ENCODE assay signal across 12 mouse cellular contexts in genomic region chr12:60352138-60352537, GRCm38 (mm10).
"Had no signal": no experiment of that assay in that cellular context is flagged by ENCODE, and none has a peak within 500 bp of the region (broad histone marks: within the 10 kb centered on the region; RNA-seq: fewer than 3 reads in every experiment).

No protein-coding gene starts in this region.

- DNase-seq: kidney, adult 2 months; kidney, postnatal 14 days; liver, embryonic 13.5 days; liver, postnatal 0 days; lung, postnatal 14 days; midbrain, embryonic 14.5 days; retina, postnatal 1 day; right cerebral cortex, postnatal 4 days; spleen, adult 18-20 months; thymus, adult 2 months; thymus, postnatal 36 days had no signal

- ATAC-seq: intestine, embryonic 16.5 days; liver, postnatal 0 days had no signal
